Mouse (Mus musculus): ENCODE results near the gene Folr2. TPM values are rescaled to one million over a fixed set of nuclear protein-coding genes. Genes with fewer than 3 reads are reported as not detected.

Folr2 gene
- total RNA-seq, 2 experiments from 2014 or later = 2.3 to 9.5 TPM

DNA sequence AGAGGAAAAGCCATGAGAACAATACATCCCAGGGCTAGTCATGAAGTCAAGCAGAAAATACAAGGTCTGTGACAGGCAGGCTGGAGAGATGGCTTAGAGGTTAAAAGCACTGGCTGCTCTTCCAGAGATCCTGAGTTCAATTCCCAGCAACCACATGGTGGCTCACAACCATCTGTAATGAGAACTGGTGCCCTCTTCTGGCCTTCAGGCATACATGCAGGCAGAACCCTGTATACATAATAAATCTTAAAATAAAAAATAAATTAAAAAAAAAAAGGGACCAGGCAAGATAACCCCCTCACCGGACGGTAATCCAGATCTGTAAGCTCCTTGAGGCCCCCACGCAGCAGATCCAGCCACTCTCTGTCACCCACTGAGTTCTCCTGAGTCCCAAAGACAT lies 26.6 kb downstream of the Folr2 start:
- no peak for DNase-seq (ENCODE audit: low spot score in 2 of 2)

GRCm38 (mm10) chr7:101823758-101824630 lies 33.0 kb downstream of the Folr2 start:
- no peak for DNase-seq (ENCODE audit: low spot score in 2 of 2)

- DNase-seq (ENCODE audit: low spot score in 2 of 2) = peak in 1 of 2 experiments; percentile 49
Measured at GRCm38 (mm10) chr7:101822836-101823757, 33.9 kb downstream of the Folr2 start.

DNA sequence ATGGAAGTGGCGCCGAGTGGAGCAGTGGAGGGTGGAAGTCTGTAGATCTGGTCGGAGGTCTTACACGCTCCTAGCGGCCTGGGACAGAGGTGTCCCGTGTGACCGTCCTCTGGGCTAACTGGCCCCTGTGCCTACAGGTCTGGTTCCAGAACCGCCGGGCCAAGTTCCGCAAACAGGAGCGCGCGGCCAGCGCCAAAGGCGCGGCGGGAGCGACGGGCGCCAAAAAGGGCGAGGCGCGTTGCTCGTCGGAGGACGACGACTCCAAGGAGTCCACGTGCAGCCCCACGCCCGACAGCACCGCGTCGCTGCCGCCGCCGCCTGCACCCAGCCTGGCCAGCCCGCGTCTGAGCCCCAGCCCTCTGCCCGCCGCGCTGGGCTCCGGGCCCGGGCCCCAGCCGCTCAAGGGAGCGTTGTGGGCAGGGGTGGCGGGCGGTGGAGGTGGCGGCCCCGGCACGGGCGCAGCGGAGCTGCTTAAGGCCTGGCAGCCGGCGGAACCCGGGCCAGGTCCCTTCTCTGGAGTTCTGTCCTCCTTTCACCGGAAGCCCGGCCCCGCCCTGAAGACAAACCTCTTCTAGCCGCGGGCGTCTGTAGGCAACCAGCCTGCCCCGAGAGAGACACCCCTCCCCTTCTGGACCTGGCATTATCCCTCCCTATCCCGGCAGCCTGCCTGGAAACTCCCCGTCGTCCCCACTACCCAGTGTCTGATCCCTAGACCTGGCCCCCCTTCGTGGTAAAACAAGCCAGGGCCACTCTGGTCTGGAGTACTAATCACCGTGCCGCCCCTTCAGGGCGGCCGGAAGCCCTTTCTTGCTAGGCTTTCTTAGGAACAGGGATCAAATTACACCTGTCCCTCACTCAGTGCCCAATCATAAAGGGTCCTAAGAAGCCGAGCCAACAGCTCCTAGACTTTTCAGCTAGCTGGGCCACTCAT lies 35.2 kb downstream of the Folr2 start:
- peak; percentile 45 to 47 for DNase-seq (ENCODE audit: low spot score in 2 of 2)

GRCm38 (mm10) chr7:101820295-101821030 lies 36.5 kb downstream of the Folr2 start:
- no peak for DNase-seq (ENCODE audit: low spot score in 2 of 2)

GRCm38 (mm10) chr7:101817861-101818401 lies 39.1 kb downstream of the Folr2 start, which contains the start of gene Phox2a:
TSS of gene Phox2a (plus strand) at chr7:101818313.
- no peak for DNase-seq (ENCODE audit: low spot score in 2 of 2)

Small RNAs within 50 kb of the gene (microRNA-seq; reads per million reads assigned to microRNA genes)
- gene Gm22655 (ENCODE audit: borderline number of aligned reads in 2 of 2) = 0 reads per million in 2 experiments

Other genes with a start within 250 kb of the Folr2 start
- 100 to 1,000 TPM in 1 of 2 experiments, 10 to 100 TPM in 1; 90.8 to 113 TPM for gene Clpb, start 193.6 kb downstream of the Folr2 start, total RNA-seq (2021)
- 10 to 100 TPM; 17.9 to 29.5 TPM for gene Phox2a, start 38.9 kb downstream of the Folr2 start, total RNA-seq (2021)
- 10 to 100 TPM; 79.2 to 81.5 TPM for gene Inppl1, start 19.0 kb downstream of the Folr2 start, total RNA-seq (2021)
- 10 to 100 TPM; 27.4 to 35.2 TPM for gene Anapc15, start 6.5 kb upstream of the Folr2 start, total RNA-seq (2021)
- gene Folr1, start 13.6 kb upstream of the Folr2 start, total RNA-seq (2021) = 1 to 10 TPM in 1 of 2 experiments, not detected in 1; 5.0 TPM
- gene Lamtor1, start 48.7 kb upstream of the Folr2 start, total RNA-seq (2021) = 100 to 1,000 TPM in 1 of 2 experiments, 10 to 100 TPM in 1; 95.1 to 109 TPM
- gene Tomt, start 49.2 kb upstream of the Folr2 start, total RNA-seq (2021) = not detected
- gene Lrrc51, start 76.7 kb upstream of the Folr2 start, total RNA-seq (2021) = 10 to 100 TPM; 12.2 to 13.9 TPM
- gene Numa1, start 76.9 kb upstream of the Folr2 start, total RNA-seq (2021) = 100 to 1,000 TPM; 141 to 160 TPM
- gene Il18bp, start 161.5 kb upstream of the Folr2 start, total RNA-seq (2021) = 10 to 100 TPM in 1 of 2 experiments, 1 to 10 TPM in 1; 8.4 to 12.5 TPM
- 10 to 100 TPM; 38.5 to 38.7 TPM for gene Rnf121, start 208.3 kb upstream of the Folr2 start, total RNA-seq (2021)
- 10 to 100 TPM; 11.6 to 12.6 TPM for gene Xndc1, start 208.3 kb upstream of the Folr2 start, total RNA-seq (2021)
- gene Xntrpc, start 208.5 kb upstream of the Folr2 start, total RNA-seq (2021) = under 1 TPM; 0.89 to 0.99 TPM
- gene Trpc2, start 225.9 kb upstream of the Folr2 start, total RNA-seq (2021) = not detected
- under 1 TPM in 1 of 2 experiments, not detected in 1; 0.29 TPM for gene Art1, start 244.5 kb upstream of the Folr2 start, total RNA-seq (2021)

All from adrenal gland, adult 18-20 months (tissue).